Mouse (Mus musculus) midbrain, embryonic 11.5 days (tissue): ENCODE measurements around the gene Sac3d1. TPM values are rescaled to one million over a fixed set of nuclear protein-coding genes. Genes with fewer than 3 reads are reported as not detected.
"Not testable (repeated sequence)": the region's sequence is repeated elsewhere in the genome, so short reads cannot be mapped to it uniquely, and the experiment has no call there.

Experiments
- ATAC-seq: fragments of 200-750 bp; cut with Nextera tagmentation; 2 replicates; pipeline ENCODE4 v1.8.0; 2017; ENCODE audit warnings: moderate TSS enrichment, moderate library complexity; ENCODE audit not compliant: low FRiP score
- DNase-seq: peaks from one replicate; pipeline ENCODE4 v3.0.0; 2015; ENCODE audit warnings: low spot score; ENCODE audit errors: missing footprints
- H3K27ac ChIP-seq: fragments of 300-500 bp; sonication (generic); 2 replicates; pipeline ENCODE4 v1.5.1; 2014; ENCODE audit warnings: low read depth, low read length
- H3K27me3 ChIP-seq: fragments of 300-500 bp; sonication (generic); 2 replicates; pipeline ENCODE4 v1.6.1; 2014; ENCODE audit warnings: mild to moderate bottlenecking, low read length, moderate library complexity, mixed read lengths; ENCODE audit not compliant: control insufficient read depth, insufficient read depth
- H3K36me3 ChIP-seq: fragments of 300-500 bp; sonication (generic); 2 replicates; pipeline ENCODE4 v1.6.1; 2014; ENCODE audit warnings: mild to moderate bottlenecking, low read length, moderate library complexity, mixed read lengths; ENCODE audit not compliant: control insufficient read depth, insufficient read depth
- H3K4me1 ChIP-seq: fragments of 300-500 bp; sonication (generic); 2 replicates; pipeline ENCODE4 v1.6.1; 2014; ENCODE audit warnings: low read length; ENCODE audit not compliant: control insufficient read depth, insufficient read depth
- H3K4me2 ChIP-seq: fragments of 300-500 bp; sonication (generic); 2 replicates; pipeline ENCODE4 v1.6.1; 2014; ENCODE audit warnings: mild to moderate bottlenecking, moderate library complexity
- H3K4me3 ChIP-seq: fragments of 300-500 bp; sonication (generic); 2 replicates; pipeline ENCODE4 v1.5.1; 2014; ENCODE audit warnings: low read depth, low read length
- H3K9ac ChIP-seq: fragments of 300-500 bp; sonication (generic); 2 replicates; pipeline ENCODE4 v1.6.1; 2014; ENCODE audit warnings: low read length
- H3K9me3 ChIP-seq: fragments of 300-500 bp; sonication (generic); 2 replicates; pipeline ENCODE4 v1.6.1; 2016; ENCODE audit warnings: low read length; ENCODE audit not compliant: control insufficient read depth
- WGBS: fragments of 180-500 bp; shearing (Covaris S2); extraction: QIAGEN DNeasy Blood & Tissue Kit; methylation state at CpG from one replicate; pipeline ENCODE4 v1.1.7; 2014; 5-methylcytosine and 5-hydroxymethylcytosine counted together
- polyA plus RNA-seq: library from polyadenylated mRNA; unstranded; fragments of >200 nt; fragmentation: Nextera tagmentation; extraction: Ambion mirVana; gene quantifications from 2 replicates; pipeline ENCODE4 v1.2.1, GENCODE M21; 2014

Sac3d1 gene
- polyA plus RNA-seq, 1 experiment from 2014 or later, result 60.0 TPM

- H3K27ac ChIP-seq, result peak overlapping the region; percentile 97
- peak overlapping the region; percentile 90 for H3K9ac ChIP-seq
- ATAC-seq (no peak), DNase-seq (no peak)
- 8% methylated on average over 16 of the region's 16 CpGs for WGBS
- no peaks in the 10 kb centered on the region; the same call in none of the 2 replicates for H3K36me3 ChIP-seq
- H3K4me2 ChIP-seq, result peak overlapping the region; percentile 88
- H3K4me1 ChIP-seq, result peaks cover 9% of the 10 kb centered on the region
- H3K9me3 ChIP-seq, result no peaks in the 10 kb centered on the region
- peak overlapping the region; percentile 70 for H3K4me3 ChIP-seq
- H3K27me3 ChIP-seq, result no peaks in the 10 kb centered on the region
These were observed 21.9 kb upstream of the Sac3d1 start for GRCm38 (mm10) chr19:6140374-6140677.

DNA sequence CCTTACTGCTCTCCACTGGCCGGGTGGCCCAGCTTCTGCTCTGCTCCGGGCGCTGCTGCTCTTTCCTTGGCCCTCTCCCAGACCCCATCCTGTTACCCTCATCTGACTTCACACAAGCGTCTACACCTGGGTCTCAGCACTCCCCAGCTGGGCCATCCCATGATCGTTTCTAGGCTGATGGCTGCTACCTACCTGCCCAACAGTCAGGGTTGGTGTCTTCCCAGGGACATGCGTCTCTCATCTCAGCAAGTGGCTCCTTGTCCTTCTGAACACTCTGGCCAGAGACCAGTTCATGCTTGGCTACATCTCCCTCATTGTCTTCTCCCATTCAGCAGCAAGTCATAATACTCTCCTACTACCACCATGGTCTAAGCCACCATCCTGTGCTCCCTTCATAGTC, 21.3 kb upstream of the Sac3d1 start:
- H3K36me3 ChIP-seq, result no peaks in the 10 kb centered on the region; the same call in none of the 2 replicates
- no peaks in the 10 kb centered on the region for H3K9me3 ChIP-seq
- H3K4me1 ChIP-seq, result peaks cover 9% of the 10 kb centered on the region
- ATAC-seq (no peak), DNase-seq (no peak)
- WGBS, result 91% methylated on average over 6 of the region's 6 CpGs
- H3K27me3 ChIP-seq, result no peaks in the 10 kb centered on the region
- H3K4me2 ChIP-seq, result peak overlapping the region; percentile 88
- no peak overlapping the region for H3K27ac ChIP-seq
- H3K9ac ChIP-seq, result peak overlapping the region; percentile 90
- H3K4me3 ChIP-seq, result no peak overlapping the region; the same call in 1 of the 2 replicates

GRCm38 (mm10) chr19:6136397-6136796, 17.9 kb upstream of the Sac3d1 start:
- Histone ChIP-seq H3K27me3 (no peaks in the 10 kb centered on the region), H3K9me3 (no peaks in the 10 kb centered on the region), H3K36me3 (no peaks in the 10 kb centered on the region; the same call in none of the 2 replicates), H3K4me3 (no peak overlapping the region), H3K27ac (no peak overlapping the region), H3K9ac (no peak overlapping the region), H3K4me1 (peaks cover 9% of the 10 kb centered on the region), H3K4me2 (no peak overlapping the region)
- DNase-seq, result peak; percentile 4
- ATAC-seq, result no peak
- WGBS, result 82% methylated on average over 3 of the region's 3 CpGs

DNA sequence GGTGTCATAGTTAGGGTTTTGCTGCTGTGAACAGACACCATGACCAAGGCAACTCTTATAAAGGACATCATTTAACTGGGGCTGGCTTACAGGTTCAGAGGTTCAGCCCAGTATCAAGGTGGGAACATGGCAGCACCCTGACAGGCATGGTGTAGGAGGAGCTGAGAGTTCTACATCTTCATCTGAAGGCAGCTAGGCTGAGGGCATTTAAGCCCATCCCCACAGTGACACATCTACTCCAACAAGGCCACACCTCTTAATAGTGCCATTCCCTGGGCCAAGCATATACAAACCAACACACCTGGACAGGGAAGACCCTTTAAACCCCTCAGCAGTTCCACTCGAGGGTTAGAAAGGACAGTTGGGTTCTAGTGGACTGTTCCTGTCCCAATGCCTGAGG, 14.7 kb upstream of the Sac3d1 start:
- not testable (repeated sequence) for H3K36me3 ChIP-seq, H3K9ac ChIP-seq, H3K27me3 ChIP-seq, DNase-seq, H3K9me3 ChIP-seq, H3K4me3 ChIP-seq, H3K4me2 ChIP-seq, H3K4me1 ChIP-seq, ATAC-seq, H3K27ac ChIP-seq
- 50% methylated on average over 1 of the region's 1 CpGs for WGBS

- Histone ChIP-seq H3K4me2 (no peak overlapping the region), H3K27me3 (no peaks in the 10 kb centered on the region), H3K4me1 (peaks cover 2% of the 10 kb centered on the region; the same call in 1 of the 2 replicates), H3K9me3 (no peaks in the 10 kb centered on the region), H3K9ac (no peak overlapping the region), H3K36me3 (no peaks in the 10 kb centered on the region; the same call in none of the 2 replicates), H3K27ac (no peak overlapping the region), H3K4me3 (no peak overlapping the region)
- DNase-seq (no peak), ATAC-seq (no peak)
- WGBS, result 87% methylated on average over 7 of the region's 7 CpGs
These were observed 13.8 kb upstream of the Sac3d1 start for GRCm38 (mm10) chr19:6132171-6132827.

DNA sequence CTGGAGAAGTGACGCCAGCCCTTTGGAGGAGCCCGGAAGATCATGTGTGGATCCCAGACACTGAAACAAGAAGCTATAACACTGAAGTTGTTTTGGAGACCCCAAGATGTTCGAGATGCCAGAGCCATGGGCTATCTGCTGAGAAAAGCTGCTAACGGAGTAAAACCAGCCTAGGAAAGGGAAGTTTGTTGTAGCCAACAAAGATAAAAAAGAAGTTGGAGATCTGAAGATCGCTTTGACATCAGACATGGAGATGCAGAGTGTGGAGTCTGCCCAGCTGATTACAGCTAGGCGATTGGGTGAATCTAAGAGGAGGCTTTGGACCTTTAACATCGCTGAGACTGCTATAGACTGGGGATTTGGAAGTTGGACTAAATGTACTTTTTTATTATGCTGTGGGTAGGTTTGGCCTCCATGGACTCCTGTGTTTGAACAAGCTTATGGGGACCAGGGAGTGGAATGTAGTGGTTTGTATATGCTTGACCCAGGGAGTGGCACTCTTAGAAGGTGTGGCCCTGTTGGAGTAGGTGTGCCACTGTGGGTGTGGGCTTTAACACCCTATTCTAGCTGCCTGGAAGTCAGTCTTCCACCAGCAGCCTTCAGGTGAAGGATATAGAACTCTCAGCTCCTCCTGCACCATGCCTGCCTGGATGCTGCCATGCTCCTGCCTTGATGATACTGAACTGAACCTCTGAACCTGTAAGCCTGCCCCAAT, 12.1 kb upstream of the Sac3d1 start:
- H3K27me3 ChIP-seq, H3K27ac ChIP-seq, H3K4me3 ChIP-seq, ATAC-seq, H3K9me3 ChIP-seq, DNase-seq, H3K9ac ChIP-seq, H3K4me1 ChIP-seq, H3K4me2 ChIP-seq, H3K36me3 ChIP-seq: not testable (repeated sequence)
- WGBS, result 75% methylated on average over 7 of the region's 7 CpGs

GRCm38 (mm10) chr19:6127760-6128341, 9.4 kb upstream of the Sac3d1 start, which contains the start of gene Snx15:
Gene Snx15, minus strand, starts transcription at chr19:6128304.
- H3K4me2 ChIP-seq, result peak within 1 kb of the TSS; percentile 66
- H3K4me1 ChIP-seq, result peaks cover 2% of the 10 kb centered on the region; the same call in 1 of the 2 replicates
- WGBS, result under 1% methylated on average over 32 of the region's 32 CpGs
- DNase-seq, result peak; percentile 98
- H3K9ac ChIP-seq, result peak within 1 kb of the TSS; percentile 64
- no peaks in the 10 kb centered on the region for H3K36me3 ChIP-seq
- no peaks in the 10 kb centered on the region for H3K9me3 ChIP-seq
- peak within 1 kb of the TSS; percentile 68 for H3K27ac ChIP-seq
- H3K27me3 ChIP-seq, result no peaks in the 10 kb centered on the region
- peak; percentile 91 for ATAC-seq
- peak within 1 kb of the TSS; percentile 44 for H3K4me3 ChIP-seq

DNA sequence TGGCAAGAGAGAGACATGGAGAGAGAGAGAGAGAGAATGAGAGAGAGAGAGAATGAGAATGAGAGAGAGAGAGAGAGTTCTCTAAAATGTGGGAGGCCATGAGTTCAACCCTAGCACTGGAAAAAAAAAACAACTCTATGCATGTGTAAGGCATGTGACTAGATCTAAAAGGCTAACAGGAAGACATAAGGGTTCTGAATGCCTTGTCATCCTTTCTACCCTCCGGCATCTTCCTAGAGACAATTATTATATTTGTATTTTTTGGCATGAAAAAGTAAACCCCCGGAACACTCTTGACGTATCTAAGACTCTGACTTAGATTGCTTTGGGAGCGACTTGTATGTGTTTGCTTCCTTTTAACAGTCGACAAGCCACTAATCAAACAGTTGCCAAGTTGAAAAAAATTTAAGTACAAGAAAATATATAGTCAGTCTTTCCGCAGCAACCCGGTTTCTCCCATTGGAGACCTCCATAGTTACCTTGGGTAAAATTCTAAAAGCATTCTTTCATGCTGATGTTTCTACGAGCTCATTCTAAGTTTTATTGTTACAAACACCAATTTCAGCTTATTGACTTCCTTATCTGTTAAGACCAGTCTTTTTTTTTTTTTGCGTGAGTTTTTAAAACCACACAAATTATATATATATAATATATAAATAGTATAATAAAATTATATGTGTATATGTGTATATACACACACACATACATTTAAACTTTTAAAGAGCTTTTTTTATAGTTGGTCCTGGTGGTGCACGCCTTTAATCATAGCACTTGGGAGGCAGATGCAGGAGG, 8.5 kb upstream of the Sac3d1 start:
- no peaks in the 10 kb centered on the region for H3K27me3 ChIP-seq
- ATAC-seq (no peak), DNase-seq (peak; percentile 81)
- H3K4me1 ChIP-seq, result peaks cover 2% of the 10 kb centered on the region; the same call in 1 of the 2 replicates
- no peaks in the 10 kb centered on the region for H3K9me3 ChIP-seq
- H3K27ac ChIP-seq, result no peak overlapping the region
- no peaks in the 10 kb centered on the region for H3K36me3 ChIP-seq
- H3K4me3 ChIP-seq, result peak overlapping the region; percentile 44
- WGBS, result 75% methylated on average over 10 of the region's 10 CpGs
- H3K9ac ChIP-seq, result peak overlapping the region; percentile 64; the same call in 1 of the 2 replicates
- peak overlapping the region; percentile 66 for H3K4me2 ChIP-seq
